Mouse (Mus musculus): ENCODE measurements at regions not wholly inside any gene's neighbourhood (a gene's known extent, or its start where the extent isn't known, plus 50 kb on each side); places are given as distances from the start of the nearest gene placed in this dataset.

GRCm38 (mm10) chr2:160499726-160500125, 132.9 kb upstream of the Mafb start:
- TF ChIP-seq EP300 (IDR thresholded peaks at IDR 0.05; ENCODE audit: insufficient read depth, low read depth, low read length): no peak
- no peak for TF ChIP-seq CTCF (IDR thresholded peaks at IDR 0.05; ENCODE audit: low read depth, low read length)
- TF ChIP-seq POLR2A (IDR thresholded peaks at IDR 0.05; ENCODE audit: insufficient read depth, low read length): no peak
